Mouse (Mus musculus): ENCODE measurements around the gene Vmn2r84.
"Not testable (repeated sequence)": the region's sequence is repeated elsewhere in the genome, so short reads cannot be mapped to it uniquely, and the experiment has no call there.

Vmn2r84 gene

DNA sequence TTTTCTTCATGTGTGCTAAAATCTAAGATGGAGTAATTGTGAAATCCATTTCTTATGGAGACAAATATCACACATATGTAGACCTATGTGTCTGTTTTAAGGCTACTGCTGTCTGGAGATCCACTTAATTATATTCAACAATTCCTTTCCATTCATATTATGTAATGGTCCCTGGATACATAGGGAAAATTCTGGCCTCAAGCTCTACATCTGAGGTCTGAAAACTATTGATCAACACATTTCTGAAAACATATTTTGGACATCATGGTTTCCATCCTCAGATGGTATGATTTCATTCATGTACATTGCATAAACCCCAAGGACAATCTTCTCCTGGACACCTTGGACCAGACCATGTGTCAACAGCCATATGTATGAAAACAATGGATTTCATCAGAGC is at the start of gene Vmn2r84:
Gene Vmn2r84, minus strand, starts transcription at position 101 of the 400 bp plus-strand sequence.
- no peak for ATAC-seq (ENCODE audit: low TSS enrichment)

DNA sequence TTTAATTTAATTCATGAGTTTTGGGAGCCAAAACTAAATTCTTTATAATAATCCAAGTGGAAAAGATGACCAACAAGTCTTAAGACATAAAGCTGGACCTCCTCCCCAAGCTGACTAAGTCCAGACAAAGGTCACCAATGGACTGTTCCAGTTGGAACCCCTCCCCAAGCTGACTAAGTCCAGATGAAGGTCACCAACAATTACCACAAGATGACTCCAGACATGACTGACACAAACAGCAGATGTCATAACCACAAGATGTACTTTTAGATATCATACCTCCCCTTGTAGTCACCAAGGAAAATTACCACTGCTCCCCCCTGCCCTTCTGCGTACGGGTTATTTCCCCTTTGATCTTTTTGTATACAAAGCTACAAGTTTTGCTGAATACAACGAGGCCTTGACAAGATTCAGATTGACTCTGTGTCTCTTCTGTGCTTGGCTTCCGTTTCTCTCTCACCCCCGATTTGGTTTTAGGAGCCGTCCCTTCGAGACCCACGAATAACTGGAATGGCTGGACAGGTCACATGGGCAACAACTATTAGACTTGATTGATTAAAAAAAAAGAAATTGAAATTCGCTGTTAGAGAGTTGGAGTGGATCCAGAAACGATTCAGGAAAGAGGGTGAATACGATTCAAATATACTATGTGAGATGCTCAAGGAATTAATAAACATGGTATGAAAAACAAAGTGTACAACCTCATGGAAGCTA is 40.2 kb upstream of the Vmn2r84 start:
- ATAC-seq (ENCODE audit: low TSS enrichment), result not testable (repeated sequence)

DNA sequence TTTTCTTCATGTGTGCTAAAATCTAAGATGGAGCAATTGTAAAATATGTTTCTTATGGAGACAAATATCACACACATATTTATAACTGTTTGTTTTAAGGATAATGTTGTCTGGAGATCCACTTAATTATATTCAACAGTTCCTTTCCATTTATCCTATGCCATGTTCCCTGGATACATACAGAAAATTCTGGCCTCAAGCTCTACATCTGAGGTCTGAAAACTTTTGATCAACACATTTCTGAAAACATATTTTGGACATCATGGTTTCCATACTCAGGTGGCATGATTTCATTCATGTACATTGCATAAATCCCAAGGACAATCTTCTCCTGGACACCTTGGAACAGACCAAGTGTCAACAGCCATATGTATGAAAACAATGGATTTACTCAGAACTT is 35.5 kb upstream of the Vmn2r84 start, which contains the start of gene Vmn2r85:
Gene Vmn2r85, minus strand, starts transcription at position 101 of the 400 bp plus-strand sequence.
- ATAC-seq (ENCODE audit: low TSS enrichment), result not testable (repeated sequence)

GRCm38 (mm10) chr10:130422368-130422767 is 28.2 kb upstream of the Vmn2r84 start:
- ATAC-seq (ENCODE audit: low TSS enrichment), result not testable (repeated sequence)

DNA sequence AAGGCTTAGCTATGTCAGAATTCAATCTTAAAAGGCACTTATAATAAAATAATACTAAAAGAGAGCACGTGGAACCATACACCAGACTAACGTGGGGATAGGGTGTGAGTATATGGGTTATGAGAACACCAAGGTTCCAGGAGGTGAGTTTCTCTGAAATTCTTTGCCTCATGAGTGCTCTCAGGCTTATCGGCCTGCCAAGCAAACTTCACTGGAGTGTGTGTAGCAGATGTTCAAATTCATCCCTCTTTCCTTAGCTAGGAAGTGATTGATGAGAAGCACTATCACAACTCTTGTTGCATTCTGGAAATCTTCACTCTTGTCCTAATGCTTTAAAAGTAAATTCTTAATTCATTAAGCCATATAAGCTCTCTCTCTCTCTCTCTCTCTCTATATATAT is 26.3 kb upstream of the Vmn2r84 start:
- no peak for ATAC-seq (ENCODE audit: low TSS enrichment)

- not testable (repeated sequence) for ATAC-seq (ENCODE audit: low TSS enrichment)
Observed at GRCm38 (mm10) chr10:130419954-130420353, 25.8 kb upstream of the Vmn2r84 start.

DNA sequence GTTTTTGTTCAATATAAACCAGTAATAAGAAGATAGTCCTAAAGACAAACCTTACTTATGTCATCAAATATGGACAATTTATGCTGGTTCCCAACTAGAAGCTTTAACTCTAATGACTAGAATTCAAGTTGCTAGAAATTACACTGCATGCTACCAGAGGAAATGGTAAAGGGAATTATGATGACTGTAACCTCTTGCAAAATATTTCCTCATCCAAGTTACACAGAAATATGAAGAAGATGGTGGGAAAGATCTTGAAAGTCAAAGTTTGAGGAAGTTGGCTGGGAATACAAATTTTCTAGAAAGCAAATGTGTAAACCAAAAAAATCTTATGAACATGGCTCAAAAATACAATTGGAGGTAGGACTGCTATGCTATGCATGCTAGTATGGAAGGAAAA is 22.2 kb upstream of the Vmn2r84 start:
- not testable (repeated sequence) for ATAC-seq (ENCODE audit: low TSS enrichment)

- peak; percentile 50; the same call in 1 of the 2 replicates for ATAC-seq (ENCODE audit: low TSS enrichment)
Observed at GRCm38 (mm10) chr10:130412167-130412698, 18.1 kb upstream of the Vmn2r84 start.

DNA sequence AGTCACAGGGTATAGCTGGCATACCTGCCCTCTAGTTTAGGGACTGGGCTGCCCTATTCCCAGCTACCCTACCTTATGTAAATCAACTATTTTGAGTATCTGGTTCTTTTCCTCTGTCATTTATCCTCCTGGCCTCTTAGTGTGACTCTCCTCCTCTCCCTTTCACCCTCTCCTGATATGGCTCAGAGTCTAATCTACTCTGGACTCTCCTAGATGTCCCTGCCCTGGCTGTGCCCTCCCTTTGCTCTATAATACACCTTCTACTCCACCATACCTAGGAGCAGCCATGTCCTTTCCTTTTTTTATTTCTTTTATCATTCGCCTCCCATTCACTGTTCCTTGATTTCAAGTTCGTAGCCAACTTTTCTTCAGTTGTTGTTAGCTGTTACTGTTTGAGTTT is 19.0 kb downstream of the Vmn2r84 start:
- no peak for ATAC-seq (ENCODE audit: low TSS enrichment)

DNA sequence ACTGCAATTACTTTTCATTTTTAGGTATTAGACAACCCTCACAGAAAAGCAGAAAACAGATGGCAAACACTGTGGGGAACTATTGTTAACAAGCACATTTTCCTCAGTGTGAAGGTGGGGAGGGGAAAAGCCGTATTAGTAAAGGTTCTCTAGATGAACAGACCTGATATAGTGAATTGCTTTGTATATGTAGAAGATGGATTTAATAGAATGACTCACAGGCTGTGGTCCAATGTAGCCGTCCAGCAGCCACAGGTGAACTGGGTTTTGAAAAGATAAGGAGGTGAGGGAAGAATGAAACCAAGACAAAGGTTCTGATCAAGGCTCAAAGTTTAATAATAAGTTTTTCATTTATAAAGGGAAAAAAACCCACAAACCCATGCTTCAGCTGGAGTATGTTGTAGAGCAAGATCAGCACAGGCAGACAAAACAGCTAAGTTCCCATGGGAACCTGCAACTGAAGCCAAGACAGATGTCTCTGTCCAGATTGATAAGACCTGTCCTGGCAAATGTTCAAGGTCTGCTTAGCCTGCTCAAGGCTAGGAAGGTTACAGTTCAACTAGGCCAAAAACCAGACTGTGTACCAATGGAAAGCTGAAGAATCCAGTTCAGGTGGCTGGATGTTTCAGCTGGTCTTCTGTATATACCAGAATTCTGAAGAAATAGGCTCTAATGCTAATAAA is 21.5 kb downstream of the Vmn2r84 start:
- no peak for ATAC-seq (ENCODE audit: low TSS enrichment)

- ATAC-seq (ENCODE audit: low TSS enrichment), result no peak
Observed at GRCm38 (mm10) chr10:130371644-130372043, 22.5 kb downstream of the Vmn2r84 start.

GRCm38 (mm10) chr10:130370005-130370682 is 24.0 kb downstream of the Vmn2r84 start:
- ATAC-seq (ENCODE audit: low TSS enrichment), result no peak

- ATAC-seq (ENCODE audit: low TSS enrichment), result no peak
Observed at GRCm38 (mm10) chr10:130368384-130368783, 25.7 kb downstream of the Vmn2r84 start.

DNA sequence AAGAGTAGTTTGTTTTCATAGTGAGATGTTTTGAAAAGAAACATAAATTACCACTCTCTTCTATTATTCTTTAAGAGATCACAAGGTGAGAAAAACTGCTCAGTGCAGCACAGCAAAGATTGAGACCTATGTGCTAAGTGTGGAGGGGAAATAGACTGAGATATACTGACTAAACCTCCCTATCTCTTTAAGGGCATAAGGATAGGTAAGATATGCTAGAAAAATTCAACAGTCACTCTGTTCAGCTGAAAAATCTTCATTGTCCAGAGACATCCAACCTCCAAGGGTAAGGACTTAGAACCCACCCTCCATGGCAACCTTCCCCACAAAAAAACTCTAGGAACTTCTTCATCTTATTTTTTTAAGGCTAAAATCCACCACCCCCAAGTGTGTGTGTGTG is 29.4 kb downstream of the Vmn2r84 start:
- ATAC-seq (ENCODE audit: low TSS enrichment), result no peak

GRCm38 (mm10) chr10:130363438-130364164 is 30.5 kb downstream of the Vmn2r84 start:
- peak; percentile 74 for ATAC-seq (ENCODE audit: low TSS enrichment)

DNA sequence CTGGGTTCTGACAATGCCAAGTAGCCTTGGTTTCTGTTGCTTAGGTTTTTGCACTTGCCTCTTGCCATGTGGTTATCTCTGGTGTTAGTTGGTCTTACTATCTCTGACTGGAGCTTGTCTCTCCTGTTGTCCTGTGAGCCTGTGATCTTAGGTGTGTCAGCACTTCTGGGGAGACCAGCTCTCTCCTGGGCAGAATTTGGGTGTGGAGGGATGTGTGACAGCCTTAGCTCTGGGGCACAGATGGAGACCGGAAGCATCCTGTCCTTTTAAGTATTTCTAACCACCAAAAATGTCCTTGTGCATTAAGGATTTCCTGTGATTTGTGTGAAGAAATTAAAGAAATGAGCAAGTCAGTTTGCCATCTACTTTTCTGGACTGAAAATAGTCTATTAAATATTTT is 50.1 kb downstream of the Vmn2r84 start:
- ATAC-seq (ENCODE audit: low TSS enrichment), result no peak

DNA sequence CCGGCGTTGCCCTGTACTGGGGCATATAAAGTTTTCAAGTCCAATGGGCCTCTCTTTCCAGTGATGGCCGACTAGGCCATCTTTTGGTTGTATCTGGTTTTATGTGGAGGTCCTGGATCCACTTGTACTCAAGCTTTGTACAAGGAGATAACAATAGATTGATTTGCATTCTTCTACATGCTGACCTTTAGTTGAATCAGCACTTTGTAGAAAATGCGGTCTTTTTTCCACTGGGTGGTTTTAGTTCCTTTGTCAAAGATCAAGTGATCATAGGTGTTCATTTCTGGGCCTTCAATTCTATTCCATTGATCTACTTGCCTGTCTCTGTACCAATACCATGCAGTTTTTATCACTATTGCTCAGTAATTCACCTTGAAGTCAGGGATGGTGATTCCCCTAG is 54.1 kb downstream of the Vmn2r84 start:
- not testable (repeated sequence) for ATAC-seq (ENCODE audit: low TSS enrichment)

DNA sequence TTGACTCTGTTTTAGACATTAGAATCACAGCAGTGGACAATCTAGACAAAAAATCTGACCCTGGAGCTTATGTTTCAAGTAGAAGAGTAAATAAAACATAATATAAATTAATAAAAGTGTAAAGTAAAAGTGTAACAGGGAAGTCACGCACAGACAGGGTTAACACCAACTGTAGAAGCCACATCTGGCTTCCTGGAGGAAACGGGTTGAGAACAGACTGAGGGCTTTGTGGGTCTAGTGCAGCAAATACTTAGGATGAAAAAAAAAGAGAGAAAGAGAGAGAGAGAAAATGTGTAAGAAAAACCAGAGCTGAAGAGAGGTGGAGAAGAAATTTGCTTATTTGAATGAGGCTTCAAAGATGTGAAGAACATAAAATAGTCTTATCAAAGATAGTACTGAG is 56.6 kb downstream of the Vmn2r84 start:
- ATAC-seq (ENCODE audit: low TSS enrichment), result no peak

DNA sequence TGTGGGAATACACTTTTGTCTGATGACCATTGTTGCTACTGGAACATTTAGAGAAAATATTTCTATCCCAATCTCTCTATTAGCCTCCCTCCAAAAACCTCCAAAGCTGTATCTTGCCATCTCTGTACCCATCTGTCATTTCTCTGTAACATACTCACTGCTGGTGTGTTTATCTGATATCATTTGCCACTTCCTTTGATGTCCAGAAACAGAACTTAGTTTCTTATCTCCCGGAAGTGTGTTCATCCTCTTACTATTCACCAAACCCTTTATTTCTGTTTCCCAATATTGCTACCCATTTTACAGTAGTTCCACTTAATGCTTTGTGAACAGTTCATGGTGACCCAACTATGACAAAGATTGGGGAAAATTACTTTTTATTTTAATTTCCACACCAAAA is 57.7 kb downstream of the Vmn2r84 start:
- ATAC-seq (ENCODE audit: low TSS enrichment), result no peak

DNA sequence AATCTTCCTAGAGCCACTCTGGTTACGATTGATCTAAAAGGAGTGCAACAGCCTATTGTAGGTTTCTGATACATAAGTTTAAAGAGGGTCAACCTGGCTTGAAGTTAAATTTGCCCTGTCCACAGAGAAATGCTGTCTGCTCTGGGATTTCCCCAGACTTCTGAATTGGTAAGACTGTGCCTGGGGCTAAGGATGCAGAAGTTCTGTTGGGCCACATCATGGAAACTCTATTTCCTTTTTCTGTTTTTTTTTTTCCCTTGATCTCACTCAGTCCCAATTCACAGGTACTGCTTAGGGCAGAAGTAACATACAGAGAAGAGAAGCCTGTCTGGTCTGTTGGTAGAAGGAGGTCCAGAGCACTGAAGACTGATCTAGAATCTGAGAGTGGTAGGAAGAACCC is 63.4 kb downstream of the Vmn2r84 start:
- no peak for ATAC-seq (ENCODE audit: low TSS enrichment)
